Mouse (Mus musculus): Measurements from ENCODE around the gene Tmem185b. TPM values are rescaled to one million over a fixed set of nuclear protein-coding genes. Genes with fewer than 3 reads are reported as not detected.
A peak's percentile ranks its signal among the peaks of the same experiment; 100 is the strongest.

Tmem185b gene
- polyA plus RNA-seq, 1 experiment from 2014 or later: 30.6 TPM

DNA sequence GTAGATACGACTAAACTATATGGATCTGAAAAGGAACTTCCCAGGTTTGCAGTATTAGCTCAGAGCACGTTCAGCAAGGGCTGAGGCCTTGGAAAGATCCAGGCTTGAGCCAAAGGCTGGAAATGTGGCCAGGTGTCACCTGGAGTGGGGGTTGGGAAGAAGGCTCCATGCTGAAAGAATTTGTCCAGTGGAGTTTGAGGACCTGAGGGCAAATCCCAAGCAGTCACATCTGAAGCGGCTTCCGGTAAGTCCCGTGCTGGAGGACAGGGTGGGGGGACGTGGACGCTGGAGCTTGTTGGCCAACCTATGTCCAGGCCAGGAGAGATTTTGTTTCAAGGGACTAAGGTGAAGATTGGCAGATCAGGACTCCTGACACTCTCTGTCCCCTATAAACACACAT, 2.1 kb upstream of the Tmem185b start:
- Histone ChIP-seq H3K9me3 (ENCODE audit: control insufficient read depth, low read length) (peaks cover 10% of the 10 kb centered on the region), H3K36me3 (ENCODE audit: control insufficient read depth, insufficient read depth, low read length) (peaks cover 20% of the 10 kb centered on the region), H3K4me1 (replicated peaks; ENCODE audit: control insufficient read depth, insufficient read depth, low read length) (peaks cover 31% of the 10 kb centered on the region), H3K9ac (ENCODE audit: low read length) (no peak overlapping the region), H3K4me2 (ENCODE audit: low read depth, low read length) (no peak overlapping the region), H3K4me3 (ENCODE audit: low read length) (no peak overlapping the region), H3K27me3 (ENCODE audit: control insufficient read depth, insufficient read depth, low read depth, low read length) (no peaks in the 10 kb centered on the region), H3K27ac (ENCODE audit: low read length) (no peak overlapping the region)
- 92% methylated on average over 7 of the region's 7 CpGs for WGBS
- ATAC-seq (ENCODE audit: low read depth): no peak

DNA sequence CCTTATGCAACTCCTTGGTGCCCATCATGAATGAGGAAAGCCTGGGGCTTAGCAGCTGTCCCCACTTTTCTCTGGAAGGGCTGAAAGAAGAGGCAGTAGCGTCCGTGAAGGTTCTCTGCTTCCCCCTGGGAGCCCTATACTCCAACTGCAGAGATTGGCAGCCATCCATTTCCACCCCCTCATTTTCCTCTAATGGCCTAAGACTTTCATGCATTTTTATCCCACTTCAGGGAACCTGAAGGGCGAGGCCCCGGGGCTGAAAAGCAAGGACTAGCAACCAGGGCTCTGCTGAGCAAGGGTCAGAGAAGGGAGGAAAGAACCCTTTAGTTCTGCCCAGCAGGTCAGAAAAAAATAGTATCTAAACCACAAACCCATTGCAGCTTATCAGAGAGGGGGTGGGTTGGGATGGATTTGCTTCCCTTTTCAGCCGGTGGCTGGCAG, 936 bp upstream of the Tmem185b start:
- peak overlapping the region; percentile 87 for H3K27ac ChIP-seq (ENCODE audit: low read length)

DNA sequence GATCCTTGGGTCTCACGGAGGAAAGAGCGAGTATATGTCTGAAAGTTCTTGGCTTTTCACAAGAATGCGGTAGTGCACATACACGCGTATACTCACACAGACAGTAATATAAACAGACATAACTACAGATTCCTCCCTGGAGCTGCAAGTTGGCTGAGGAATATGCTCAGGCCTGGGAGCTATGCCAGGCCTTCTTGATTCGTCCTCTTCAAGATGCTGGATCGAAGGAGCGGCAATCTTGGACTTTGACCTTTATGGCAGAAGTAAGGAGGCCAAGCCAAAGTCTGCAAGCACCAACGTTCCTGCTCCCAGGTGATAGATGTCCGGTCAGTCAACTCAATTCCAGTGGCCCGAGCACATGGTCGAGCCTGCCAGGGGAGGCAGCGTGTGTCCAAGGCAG, 5.0 kb downstream of the Tmem185b start:
- H3K4me2 ChIP-seq (ENCODE audit: low read depth, low read length): no peak overlapping the region
- H3K9ac ChIP-seq (ENCODE audit: low read length): no peak overlapping the region
- no peak overlapping the region for H3K4me3 ChIP-seq (ENCODE audit: low read length)
- H3K27me3 ChIP-seq (ENCODE audit: control insufficient read depth, insufficient read depth, low read depth, low read length): no peaks in the 10 kb centered on the region
- H3K27ac ChIP-seq (ENCODE audit: low read length): peak overlapping the region; percentile 84
- peaks cover 13% of the 10 kb centered on the region for H3K9me3 ChIP-seq (ENCODE audit: control insufficient read depth, low read length)
- ATAC-seq (ENCODE audit: low read depth): no peak
- WGBS: 57% methylated on average over 13 of the region's 13 CpGs
- peaks cover 25% of the 10 kb centered on the region for H3K36me3 ChIP-seq (ENCODE audit: control insufficient read depth, insufficient read depth, low read length)
- peaks cover 12% of the 10 kb centered on the region for H3K4me1 ChIP-seq (replicated peaks; ENCODE audit: control insufficient read depth, insufficient read depth, low read length)

More for the DNA sequence above, 936 bp upstream of the Tmem185b start:
- Histone ChIP-seq H3K9me3 (ENCODE audit: control insufficient read depth, low read length) (peaks cover 13% of the 10 kb centered on the region), H3K4me1 (replicated peaks; ENCODE audit: control insufficient read depth, insufficient read depth, low read length) (peaks cover 31% of the 10 kb centered on the region), H3K4me3 (ENCODE audit: low read length) (peak overlapping the region; percentile 72), H3K36me3 (ENCODE audit: control insufficient read depth, insufficient read depth, low read length) (peaks cover 25% of the 10 kb centered on the region), H3K4me2 (ENCODE audit: low read depth, low read length) (peak overlapping the region; percentile 90), H3K9ac (ENCODE audit: low read length) (peak overlapping the region; percentile 78), H3K27me3 (ENCODE audit: control insufficient read depth, insufficient read depth, low read depth, low read length) (no peaks in the 10 kb centered on the region)
- WGBS: 5% methylated on average over 5 of the region's 5 CpGs
- ATAC-seq (ENCODE audit: low read depth): peak; percentile 3; the same call in 1 of the 2 replicates

DNA sequence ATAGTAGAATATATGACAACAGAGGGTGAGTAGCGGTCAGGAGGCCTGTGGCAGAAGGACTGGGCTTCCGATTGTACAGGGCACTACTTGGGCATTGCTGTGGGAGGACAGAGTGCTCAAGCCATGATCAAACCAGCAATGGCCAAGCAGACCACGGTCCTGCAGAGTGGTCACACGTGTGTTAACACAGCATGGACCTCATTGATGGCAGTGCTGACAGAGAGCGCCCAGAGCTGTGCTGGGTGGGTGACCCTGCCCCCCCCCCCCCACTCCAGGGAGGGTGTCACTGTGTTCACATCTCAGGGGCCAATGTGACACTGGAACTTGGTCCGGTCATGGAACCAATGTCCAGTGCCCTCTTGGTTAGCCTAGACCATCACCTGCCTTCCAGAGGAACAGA, 6.2 kb downstream of the Tmem185b start:
- Histone ChIP-seq H3K27ac (ENCODE audit: low read length) (no peak overlapping the region), H3K36me3 (ENCODE audit: control insufficient read depth, insufficient read depth, low read length) (peaks cover 20% of the 10 kb centered on the region), H3K4me3 (ENCODE audit: low read length) (no peak overlapping the region), H3K27me3 (ENCODE audit: control insufficient read depth, insufficient read depth, low read depth, low read length) (no peaks in the 10 kb centered on the region), H3K4me1 (replicated peaks; ENCODE audit: control insufficient read depth, insufficient read depth, low read length) (peaks cover 5% of the 10 kb centered on the region), H3K9ac (ENCODE audit: low read length) (no peak overlapping the region), H3K4me2 (ENCODE audit: low read depth, low read length) (no peak overlapping the region), H3K9me3 (ENCODE audit: control insufficient read depth, low read length) (peaks cover 10% of the 10 kb centered on the region)
- ATAC-seq (ENCODE audit: low read depth): no peak
- WGBS: 92% methylated on average over 6 of the region's 6 CpGs

DNA sequence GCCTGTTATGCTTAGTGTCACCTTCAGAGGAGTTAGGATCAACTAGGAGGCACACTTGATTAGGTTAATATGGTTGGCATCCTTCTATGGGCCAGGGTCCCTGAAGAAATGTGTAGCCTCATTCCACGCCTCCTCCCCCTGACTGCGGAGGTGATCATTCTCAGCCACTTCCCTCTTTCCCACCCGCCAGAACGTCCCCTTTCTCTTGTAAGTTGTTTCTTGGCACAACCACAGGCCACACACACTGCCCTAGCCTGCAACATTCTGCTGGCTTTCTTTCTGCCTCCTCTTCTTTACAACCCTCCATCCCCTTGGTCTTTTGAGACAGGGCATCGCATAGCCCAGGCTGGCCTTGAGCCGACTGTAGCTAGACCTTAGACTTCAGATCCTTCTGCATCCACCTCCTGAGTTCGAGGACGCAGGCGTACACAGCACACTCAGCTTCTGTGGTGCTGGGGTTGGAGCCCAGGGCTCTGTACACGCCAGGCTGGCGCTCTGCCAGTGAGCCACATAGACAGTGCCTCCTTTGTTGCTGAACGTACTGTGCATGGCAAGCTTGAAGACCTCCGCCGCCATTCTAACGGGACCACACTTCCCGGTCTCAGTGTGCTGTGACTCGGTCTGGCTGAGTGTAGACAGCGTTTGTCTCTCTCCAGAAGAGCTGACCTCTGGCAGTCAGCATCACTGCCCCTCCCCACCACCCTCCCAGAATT, 7.3 kb downstream of the Tmem185b start:
- Histone ChIP-seq H3K4me1 (replicated peaks; ENCODE audit: control insufficient read depth, insufficient read depth, low read length) (peaks cover 3% of the 10 kb centered on the region; the same call in 1 of the 2 replicates), H3K4me2 (ENCODE audit: low read depth, low read length) (no peak overlapping the region), H3K4me3 (ENCODE audit: low read length) (no peak overlapping the region), H3K9ac (ENCODE audit: low read length) (no peak overlapping the region), H3K27ac (ENCODE audit: low read length) (no peak overlapping the region), H3K36me3 (ENCODE audit: control insufficient read depth, insufficient read depth, low read length) (peaks cover 10% of the 10 kb centered on the region), H3K27me3 (ENCODE audit: control insufficient read depth, insufficient read depth, low read depth, low read length) (no peaks in the 10 kb centered on the region), H3K9me3 (ENCODE audit: control insufficient read depth, low read length) (0 out of 2 replicates have a peak, but pooled peaks cover 5% of the 10 kb centered on the region)
- WGBS: 65% methylated on average over 18 of the region's 18 CpGs
- ATAC-seq (ENCODE audit: low read depth): peak; percentile 24

DNA sequence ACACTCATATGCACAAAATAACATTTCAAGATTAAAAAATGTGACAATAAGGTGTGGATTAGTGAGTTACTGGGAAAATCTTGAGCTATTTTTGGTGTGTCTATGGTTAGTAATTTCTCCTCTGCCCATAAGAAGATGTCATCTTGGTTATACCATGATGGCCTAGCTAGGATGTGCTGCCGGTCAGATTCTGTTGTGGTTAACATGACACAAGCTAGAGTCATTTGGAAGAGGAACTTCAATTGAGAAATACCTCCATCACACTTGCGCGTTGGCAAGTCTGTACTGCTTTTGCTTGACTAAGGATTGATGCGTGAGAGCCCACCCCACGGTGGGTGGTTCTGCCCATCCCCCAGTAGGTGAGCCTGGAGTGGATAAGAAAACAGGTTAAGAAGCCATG, 8.4 kb downstream of the Tmem185b start:
- Histone ChIP-seq H3K4me2 (ENCODE audit: low read depth, low read length) (no peak overlapping the region), H3K27me3 (ENCODE audit: control insufficient read depth, insufficient read depth, low read depth, low read length) (no peaks in the 10 kb centered on the region), H3K4me1 (replicated peaks; ENCODE audit: control insufficient read depth, insufficient read depth, low read length) (peaks cover 3% of the 10 kb centered on the region; the same call in 1 of the 2 replicates), H3K27ac (ENCODE audit: low read length) (no peak overlapping the region), H3K9me3 (ENCODE audit: control insufficient read depth, low read length) (no peaks in the 10 kb centered on the region), H3K9ac (ENCODE audit: low read length) (no peak overlapping the region), H3K36me3 (ENCODE audit: control insufficient read depth, insufficient read depth, low read length) (no peaks in the 10 kb centered on the region), H3K4me3 (ENCODE audit: low read length) (no peak overlapping the region)
- no peak for ATAC-seq (ENCODE audit: low read depth)
- 89% methylated on average over 5 of the region's 5 CpGs for WGBS

DNA sequence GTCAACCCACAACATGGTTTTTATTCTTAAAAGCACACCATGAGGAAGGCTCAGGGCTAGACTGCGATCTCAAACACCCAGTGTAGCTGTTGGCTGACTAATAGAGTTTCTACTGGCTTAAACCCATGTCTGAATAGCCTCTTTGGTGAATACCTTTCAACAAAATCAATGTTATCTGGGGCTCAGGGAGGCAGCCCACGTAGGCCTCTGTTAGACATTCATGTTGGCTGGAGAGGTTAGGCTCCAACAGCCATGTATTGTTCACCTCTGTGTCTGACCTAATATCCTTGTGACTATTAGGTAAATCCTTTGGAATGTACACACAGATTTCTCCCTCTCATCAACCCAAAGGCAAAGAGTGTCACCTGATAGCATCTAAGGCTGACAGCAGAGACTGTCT, 10.2 kb downstream of the Tmem185b start:
- no peak for ATAC-seq (ENCODE audit: low read depth)
- Histone ChIP-seq H3K4me2 (ENCODE audit: low read depth, low read length) (no peak overlapping the region), H3K36me3 (ENCODE audit: control insufficient read depth, insufficient read depth, low read length) (no peaks in the 10 kb centered on the region), H3K4me3 (ENCODE audit: low read length) (no peak overlapping the region), H3K27ac (ENCODE audit: low read length) (no peak overlapping the region), H3K9ac (ENCODE audit: low read length) (no peak overlapping the region), H3K4me1 (replicated peaks; ENCODE audit: control insufficient read depth, insufficient read depth, low read length) (peaks cover 8% of the 10 kb centered on the region), H3K27me3 (ENCODE audit: control insufficient read depth, insufficient read depth, low read depth, low read length) (no peaks in the 10 kb centered on the region), H3K9me3 (ENCODE audit: control insufficient read depth, low read length) (no peaks in the 10 kb centered on the region)
- 49% methylated on average over 2 of the region's 2 CpGs for WGBS

DNA sequence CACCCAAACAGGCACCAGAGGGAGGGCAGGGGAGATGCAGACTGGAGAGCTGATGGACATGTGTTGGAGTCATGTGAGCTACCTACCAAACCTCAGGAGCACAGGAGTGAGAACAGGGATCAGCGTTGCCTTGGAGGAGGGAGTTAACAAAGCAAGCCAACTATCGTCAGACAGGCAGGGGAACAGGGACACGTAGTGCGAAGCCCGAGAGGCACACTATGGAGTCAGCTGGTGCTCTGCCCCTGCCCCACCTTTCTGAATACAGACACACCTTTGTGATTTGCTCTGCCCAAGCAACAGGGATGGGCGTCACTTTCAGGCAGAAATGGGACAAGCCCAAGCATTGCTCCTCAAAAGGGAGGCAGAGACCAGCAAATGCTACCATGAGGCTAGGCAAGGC, 11.7 kb downstream of the Tmem185b start:
- no peaks in the 10 kb centered on the region for H3K36me3 ChIP-seq (ENCODE audit: control insufficient read depth, insufficient read depth, low read length)
- no peak overlapping the region for H3K27ac ChIP-seq (ENCODE audit: low read length)
- no peak overlapping the region for H3K9ac ChIP-seq (ENCODE audit: low read length)
- no peaks in the 10 kb centered on the region for H3K9me3 ChIP-seq (ENCODE audit: control insufficient read depth, low read length)
- H3K4me1 ChIP-seq (replicated peaks; ENCODE audit: control insufficient read depth, insufficient read depth, low read length): peaks cover 19% of the 10 kb centered on the region
- no peak for ATAC-seq (ENCODE audit: low read depth)
- H3K4me3 ChIP-seq (ENCODE audit: low read length): no peak overlapping the region
- 88% methylated on average over 6 of the region's 6 CpGs for WGBS
- no peaks in the 10 kb centered on the region for H3K27me3 ChIP-seq (ENCODE audit: control insufficient read depth, insufficient read depth, low read depth, low read length)
- no peak overlapping the region for H3K4me2 ChIP-seq (ENCODE audit: low read depth, low read length)

DNA sequence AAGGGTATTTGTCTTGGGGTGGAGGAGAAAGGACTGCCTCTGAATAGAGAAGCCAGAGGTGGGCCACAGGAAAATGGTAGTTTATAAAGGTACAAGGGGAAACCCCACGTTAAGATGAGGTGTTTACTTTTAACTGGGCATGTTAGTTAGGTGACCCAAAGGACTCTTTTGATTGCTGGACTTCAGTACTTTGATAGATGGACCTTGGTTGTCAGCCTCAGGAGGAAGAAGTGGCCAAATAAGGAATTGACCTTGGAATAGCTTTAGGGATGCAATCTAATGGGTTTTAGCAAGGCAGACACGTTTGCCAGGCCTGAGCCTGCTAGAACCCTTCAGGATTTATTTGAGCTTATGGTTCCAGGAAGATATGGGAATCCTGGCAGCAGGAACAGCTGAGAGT, 13.3 kb downstream of the Tmem185b start:
- Histone ChIP-seq H3K9ac (ENCODE audit: low read length) (no peak overlapping the region), H3K27me3 (ENCODE audit: control insufficient read depth, insufficient read depth, low read depth, low read length) (no peaks in the 10 kb centered on the region), H3K27ac (ENCODE audit: low read length) (no peak overlapping the region), H3K4me1 (replicated peaks; ENCODE audit: control insufficient read depth, insufficient read depth, low read length) (peaks cover 19% of the 10 kb centered on the region), H3K4me3 (ENCODE audit: low read length) (no peak overlapping the region), H3K4me2 (ENCODE audit: low read depth, low read length) (no peak overlapping the region), H3K36me3 (ENCODE audit: control insufficient read depth, insufficient read depth, low read length) (no peaks in the 10 kb centered on the region), H3K9me3 (ENCODE audit: control insufficient read depth, low read length) (no peaks in the 10 kb centered on the region)
- 29% methylated on average over 2 of the region's 2 CpGs for WGBS
- no peak for ATAC-seq (ENCODE audit: low read depth)
